Mouse (Mus musculus): ENCODE measurements around the gene Txnrd2. TPM values are rescaled to one million over a fixed set of nuclear protein-coding genes. Genes with fewer than 3 reads are reported as not detected.

The Txnrd2 gene
- polyA plus RNA-seq, 1 experiment from 2014 or later, result 107 TPM

- Histone ChIP-seq H3K27me3 (replicated peaks) (no peaks in the 10 kb centered on the region), H3K4me3 (no peak overlapping the region), H3K9me3 (replicated peaks) (no peaks in the 10 kb centered on the region), H3K36me3 (peaks cover 96% of the 10 kb centered on the region), H3K4me2 (no peak overlapping the region), H3K4me1 (peaks cover 1% of the 10 kb centered on the region; the same call in 1 of the 2 replicates), H3K9ac (no peak overlapping the region), H3K27ac (no peak overlapping the region)
- peak; percentile 64 for ATAC-seq
- 27% methylated on average over 8 of the region's 8 CpGs for WGBS (ENCODE audit: insufficient replicate concordance)
Measured at GRCm38 (mm10) chr16:18443385-18443841, 17.2 kb downstream of the Txnrd2 start.

DNA sequence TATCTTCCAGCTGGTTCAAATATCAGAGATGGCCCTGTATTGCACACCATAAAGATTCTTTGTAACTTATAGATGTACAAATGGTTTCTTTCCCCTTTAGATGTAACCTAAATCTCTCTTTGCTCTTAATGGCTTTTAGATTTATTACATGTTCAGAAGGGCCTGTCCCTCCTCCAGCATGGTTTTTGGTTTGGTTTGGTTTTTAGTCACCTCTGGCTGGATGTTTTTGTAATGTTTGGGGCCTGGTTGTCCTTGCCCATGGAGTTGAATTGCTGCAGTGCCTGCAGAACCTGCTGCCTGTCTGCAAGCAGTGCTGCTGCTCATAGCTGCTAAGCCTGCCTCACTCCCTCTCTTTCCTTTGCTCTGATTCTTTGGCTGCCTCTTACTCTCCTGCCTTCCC is 21.1 kb downstream of the Txnrd2 start:
- peaks cover 8% of the 10 kb centered on the region; the same call in 1 of the 2 replicates for H3K4me1 ChIP-seq
- no peaks in the 10 kb centered on the region for H3K27me3 ChIP-seq (replicated peaks)
- no peak overlapping the region for H3K4me2 ChIP-seq
- no peak for ATAC-seq
- H3K9me3 ChIP-seq (replicated peaks), result no peaks in the 10 kb centered on the region
- H3K4me3 ChIP-seq, result no peak overlapping the region
- no peak overlapping the region for H3K9ac ChIP-seq
- no peak overlapping the region for H3K27ac ChIP-seq
- H3K36me3 ChIP-seq, result peaks cover 99% of the 10 kb centered on the region

- peaks cover 99% of the 10 kb centered on the region for H3K36me3 ChIP-seq
- no peaks in the 10 kb centered on the region for H3K27me3 ChIP-seq (replicated peaks)
- H3K4me1 ChIP-seq, result peaks cover 8% of the 10 kb centered on the region; the same call in 1 of the 2 replicates
- no peaks in the 10 kb centered on the region for H3K9me3 ChIP-seq (replicated peaks)
- H3K4me2 ChIP-seq, result no peak overlapping the region
- ATAC-seq, result no peak
- H3K27ac ChIP-seq, result no peak overlapping the region
- WGBS (ENCODE audit: insufficient replicate concordance), result 84% methylated on average over 6 of the region's 6 CpGs
- H3K4me3 ChIP-seq, result no peak overlapping the region
- no peak overlapping the region for H3K9ac ChIP-seq
Measured at GRCm38 (mm10) chr16:18448104-18448503, 21.9 kb downstream of the Txnrd2 start.

- no peak overlapping the region for H3K4me2 ChIP-seq
- H3K9me3 ChIP-seq (replicated peaks), result no peaks in the 10 kb centered on the region
- peaks cover 99% of the 10 kb centered on the region for H3K36me3 ChIP-seq
- WGBS (ENCODE audit: insufficient replicate concordance), result 93% methylated on average over 4 of the region's 4 CpGs
- no peaks in the 10 kb centered on the region for H3K27me3 ChIP-seq (replicated peaks)
- no peak overlapping the region for H3K4me3 ChIP-seq
- H3K9ac ChIP-seq, result no peak overlapping the region
- H3K4me1 ChIP-seq, result peaks cover 8% of the 10 kb centered on the region; the same call in 1 of the 2 replicates
- ATAC-seq, result 0 out of 2 replicates have a peak, but pooled peaks have one; percentile 34
- no peak overlapping the region for H3K27ac ChIP-seq
Measured at GRCm38 (mm10) chr16:18449005-18449404, 22.8 kb downstream of the Txnrd2 start.

DNA sequence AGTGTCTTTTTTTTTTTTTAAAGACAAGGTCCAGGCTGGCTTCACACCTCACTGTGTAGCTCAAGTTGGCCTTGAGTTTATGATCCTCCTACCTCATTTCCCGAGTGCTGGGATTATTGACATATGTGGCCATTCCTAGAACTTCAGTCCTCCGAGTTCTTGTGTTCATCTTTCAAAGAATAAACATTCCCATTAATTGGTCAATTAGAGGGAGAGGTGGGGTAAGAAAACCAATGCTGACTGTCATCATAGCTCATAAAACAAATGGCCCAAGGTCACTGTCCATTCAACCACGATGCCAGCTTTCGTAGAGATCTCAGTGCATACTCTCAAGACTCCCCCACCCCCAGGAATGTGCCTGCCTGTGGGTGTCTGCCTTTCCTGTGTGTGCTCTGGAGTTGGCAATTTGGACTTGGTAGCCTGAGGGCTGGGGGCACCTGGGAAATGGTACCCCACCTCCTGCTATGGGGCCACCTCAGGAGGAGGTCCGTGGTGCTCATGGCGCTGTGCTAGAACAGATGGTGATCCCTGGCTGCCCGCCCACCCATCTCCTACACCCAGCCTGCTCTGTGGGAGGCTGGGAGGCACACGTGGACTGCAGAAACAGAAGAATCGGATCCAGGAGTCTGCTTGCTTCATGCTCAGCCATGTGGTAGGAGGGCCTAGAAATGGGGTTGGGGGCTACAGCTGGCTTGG is 25.4 kb downstream of the Txnrd2 start:
- Histone ChIP-seq H3K4me1 (peaks cover 13% of the 10 kb centered on the region; the same call in 1 of the 2 replicates), H3K4me3 (no peak overlapping the region), H3K9me3 (replicated peaks) (no peaks in the 10 kb centered on the region), H3K27ac (no peak overlapping the region), H3K4me2 (no peak overlapping the region), H3K9ac (no peak overlapping the region), H3K36me3 (peaks cover 100% of the 10 kb centered on the region), H3K27me3 (replicated peaks) (no peaks in the 10 kb centered on the region)
- WGBS (ENCODE audit: insufficient replicate concordance), result 79% methylated on average over 9 of the region's 9 CpGs
- ATAC-seq, result no peak

DNA sequence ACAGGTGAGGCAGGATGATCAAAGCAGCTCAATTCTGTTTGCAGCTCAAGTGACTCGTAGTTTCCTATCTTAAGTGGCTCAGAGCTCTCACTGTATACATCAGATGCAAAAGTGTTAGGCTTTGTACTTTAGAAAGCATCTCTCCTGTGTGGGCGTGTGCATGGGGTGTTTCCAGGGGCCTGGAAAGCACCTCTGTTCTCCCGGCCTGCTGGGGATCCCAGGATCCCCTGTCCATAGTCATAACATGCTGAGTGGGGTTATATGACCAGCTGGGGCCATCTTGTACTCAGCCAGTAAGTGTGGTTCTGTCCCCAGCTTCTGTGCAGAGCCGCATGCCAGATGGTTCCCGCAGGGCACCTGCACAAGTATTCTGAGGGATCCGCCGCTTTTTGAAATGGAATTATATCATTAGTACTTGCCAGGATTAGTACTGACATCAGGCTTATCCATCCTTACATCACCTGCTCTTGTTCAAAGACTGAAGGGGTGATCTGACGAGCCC is 26.2 kb downstream of the Txnrd2 start:
- no peak overlapping the region for H3K4me2 ChIP-seq
- 82% methylated on average over 8 of the region's 8 CpGs for WGBS (ENCODE audit: insufficient replicate concordance)
- H3K36me3 ChIP-seq, result peaks cover 100% of the 10 kb centered on the region
- peaks cover 16% of the 10 kb centered on the region; the same call in 1 of the 2 replicates for H3K4me1 ChIP-seq
- H3K9me3 ChIP-seq (replicated peaks), result no peaks in the 10 kb centered on the region
- H3K9ac ChIP-seq, result no peak overlapping the region
- H3K4me3 ChIP-seq, result no peak overlapping the region
- H3K27me3 ChIP-seq (replicated peaks), result no peaks in the 10 kb centered on the region
- no peak overlapping the region for H3K27ac ChIP-seq
- no peak for ATAC-seq

DNA sequence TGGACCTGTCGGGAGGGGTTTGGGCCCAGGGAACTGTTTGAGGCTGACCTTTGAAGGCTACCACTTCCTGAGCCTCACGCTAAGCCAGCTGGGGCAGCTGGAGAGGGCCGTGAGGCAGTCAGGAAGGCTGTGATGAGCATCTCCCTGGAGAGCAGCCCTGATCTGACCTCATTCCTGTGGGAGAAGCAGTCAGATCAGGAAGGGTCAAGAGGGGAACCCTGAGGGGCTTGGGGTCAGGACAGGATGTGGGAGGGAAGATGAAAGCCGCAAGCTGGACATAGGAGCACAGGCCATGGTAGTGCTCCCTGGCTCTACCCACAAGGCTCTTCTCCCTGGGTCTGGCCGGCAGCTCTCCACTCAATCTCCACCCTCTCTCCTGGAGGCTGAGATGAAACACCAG is 27.7 kb downstream of the Txnrd2 start:
- no peak for ATAC-seq
- Histone ChIP-seq H3K27ac (no peak overlapping the region), H3K9ac (no peak overlapping the region), H3K4me1 (peaks cover 25% of the 10 kb centered on the region), H3K4me2 (no peak overlapping the region), H3K27me3 (replicated peaks) (no peaks in the 10 kb centered on the region), H3K9me3 (replicated peaks) (no peaks in the 10 kb centered on the region), H3K36me3 (peaks cover 100% of the 10 kb centered on the region), H3K4me3 (no peak overlapping the region)
- 71% methylated on average over 5 of the region's 5 CpGs for WGBS (ENCODE audit: insufficient replicate concordance)

- Histone ChIP-seq H3K4me1 (peaks cover 38% of the 10 kb centered on the region), H3K36me3 (peaks cover 100% of the 10 kb centered on the region), H3K4me3 (no peak overlapping the region), H3K27me3 (replicated peaks) (no peaks in the 10 kb centered on the region), H3K4me2 (no peak overlapping the region), H3K9ac (no peak overlapping the region), H3K9me3 (replicated peaks) (no peaks in the 10 kb centered on the region), H3K27ac (no peak overlapping the region)
- WGBS (ENCODE audit: insufficient replicate concordance), result 85% methylated on average over 6 of the region's 6 CpGs
- ATAC-seq, result no peak
Measured at GRCm38 (mm10) chr16:18455407-18455806, 29.2 kb downstream of the Txnrd2 start.

GRCm38 (mm10) chr16:18458661-18459060 is 32.5 kb downstream of the Txnrd2 start:
- Histone ChIP-seq H3K9ac (no peak overlapping the region), H3K9me3 (replicated peaks) (no peaks in the 10 kb centered on the region), H3K27ac (peak overlapping the region; percentile 63; the same call in 1 of the 2 replicates), H3K4me3 (no peak overlapping the region), H3K27me3 (replicated peaks) (no peaks in the 10 kb centered on the region), H3K4me2 (peak overlapping the region; percentile 39; the same call in 1 of the 2 replicates), H3K36me3 (peaks cover 99% of the 10 kb centered on the region), H3K4me1 (peaks cover 56% of the 10 kb centered on the region)
- no peak for ATAC-seq

GRCm38 (mm10) chr16:18459335-18459954 is 33.3 kb downstream of the Txnrd2 start:
- peak; percentile 3; the same call in 1 of the 2 replicates for ATAC-seq
- Histone ChIP-seq H3K9me3 (replicated peaks) (no peaks in the 10 kb centered on the region), H3K4me3 (no peak overlapping the region), H3K27me3 (replicated peaks) (no peaks in the 10 kb centered on the region), H3K4me2 (peak overlapping the region; percentile 39), H3K4me1 (peaks cover 56% of the 10 kb centered on the region), H3K36me3 (peaks cover 99% of the 10 kb centered on the region), H3K27ac (peak overlapping the region; percentile 63), H3K9ac (peak overlapping the region; percentile 18; the same call in 1 of the 2 replicates)
- WGBS (ENCODE audit: insufficient replicate concordance), result 9% methylated on average over 12 of the region's 12 CpGs

DNA sequence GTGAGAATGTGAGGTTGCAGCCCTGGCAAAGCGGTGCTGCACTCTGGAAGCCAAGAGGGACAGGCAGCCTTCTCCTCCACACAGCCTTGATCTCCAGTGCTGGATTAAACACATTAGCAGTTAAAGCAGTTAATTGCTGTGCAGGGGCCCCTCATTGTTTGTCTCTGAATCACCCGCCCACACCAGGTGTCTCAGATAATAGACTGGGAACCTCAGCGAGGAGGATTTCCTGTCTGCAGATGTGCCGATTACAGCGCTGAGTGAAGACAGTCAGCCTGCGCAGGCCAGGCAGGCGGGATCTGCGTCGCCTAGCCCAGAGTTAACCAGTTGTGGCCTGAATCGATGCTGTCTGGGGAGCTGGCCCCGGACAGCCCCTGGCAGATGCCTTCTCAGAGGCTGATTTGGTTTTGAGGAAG is 33.8 kb downstream of the Txnrd2 start:
- Histone ChIP-seq H3K4me2 (peak overlapping the region; percentile 39), H3K9ac (peak overlapping the region; percentile 18; the same call in 1 of the 2 replicates), H3K9me3 (replicated peaks) (no peaks in the 10 kb centered on the region), H3K36me3 (peaks cover 99% of the 10 kb centered on the region), H3K27ac (peak overlapping the region; percentile 63), H3K27me3 (replicated peaks) (no peaks in the 10 kb centered on the region), H3K4me1 (peaks cover 56% of the 10 kb centered on the region), H3K4me3 (no peak overlapping the region)
- peak; percentile 85 for ATAC-seq
- WGBS (ENCODE audit: insufficient replicate concordance), result 3% methylated on average over 11 of the region's 11 CpGs

- no peak overlapping the region for H3K4me3 ChIP-seq
- H3K4me1 ChIP-seq, result peaks cover 50% of the 10 kb centered on the region
- no peaks in the 10 kb centered on the region for H3K9me3 ChIP-seq (replicated peaks)
- H3K9ac ChIP-seq, result no peak overlapping the region
- H3K27ac ChIP-seq, result no peak overlapping the region
- WGBS (ENCODE audit: insufficient replicate concordance), result 85% methylated on average over 3 of the region's 3 CpGs
- H3K27me3 ChIP-seq (replicated peaks), result no peaks in the 10 kb centered on the region
- H3K4me2 ChIP-seq, result no peak overlapping the region
- ATAC-seq, result no peak
- H3K36me3 ChIP-seq, result peaks cover 99% of the 10 kb centered on the region
Measured at GRCm38 (mm10) chr16:18460826-18461225, 34.6 kb downstream of the Txnrd2 start.

All from liver, embryonic 12.5 days (tissue).